Mouse (Mus musculus): Measurements from ENCODE around the gene Adamts2.

- TF ChIP-seq CTCF (IDR thresholded peaks at IDR 0.05; ENCODE audit: low read depth, low read length) (no peak), POLR2A (IDR thresholded peaks at IDR 0.05; ENCODE audit: extremely low read depth, insufficient read depth, low read length) (no peak)
Observed at GRCm38 (mm10) chr11:50674390-50674789, 72.5 kb downstream of the Adamts2 start.
